Mouse (Mus musculus): ENCODE data around the gene Tmem217.

Gene Tmem217

DNA sequence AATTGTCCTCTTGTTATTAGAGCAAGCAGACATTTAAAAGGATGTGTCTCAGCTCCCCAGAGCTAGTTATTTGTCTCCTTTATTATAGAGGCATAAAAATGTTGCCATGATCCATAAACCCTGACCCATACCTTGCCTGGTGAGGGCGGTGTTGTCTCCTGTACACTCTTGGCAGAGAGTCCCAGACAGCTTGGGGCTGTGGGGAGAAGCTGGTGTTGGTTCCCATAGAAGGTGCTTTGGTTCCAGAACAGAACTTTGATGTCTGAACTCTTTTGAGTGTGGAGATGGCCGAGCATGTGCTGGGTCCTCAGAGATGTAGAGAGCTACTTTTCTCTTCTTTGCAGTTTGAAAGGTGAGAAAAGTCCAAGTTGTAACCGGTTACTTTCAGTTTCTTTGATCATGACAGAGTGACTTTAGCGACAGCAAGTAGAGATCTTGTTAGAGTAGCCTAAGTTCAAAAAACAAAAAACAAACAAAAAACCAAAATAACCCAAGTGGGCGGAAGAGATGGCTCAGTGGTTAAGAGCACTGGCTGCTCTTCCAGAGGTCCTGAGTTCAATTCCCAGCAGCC lies at the start of gene Tmem217:
Tmem217 (minus strand) TSS at position 224 of the 571 bp plus-strand sequence.
- peak in 1 of 2 experiments; percentile 13 for DNase-seq

DNA sequence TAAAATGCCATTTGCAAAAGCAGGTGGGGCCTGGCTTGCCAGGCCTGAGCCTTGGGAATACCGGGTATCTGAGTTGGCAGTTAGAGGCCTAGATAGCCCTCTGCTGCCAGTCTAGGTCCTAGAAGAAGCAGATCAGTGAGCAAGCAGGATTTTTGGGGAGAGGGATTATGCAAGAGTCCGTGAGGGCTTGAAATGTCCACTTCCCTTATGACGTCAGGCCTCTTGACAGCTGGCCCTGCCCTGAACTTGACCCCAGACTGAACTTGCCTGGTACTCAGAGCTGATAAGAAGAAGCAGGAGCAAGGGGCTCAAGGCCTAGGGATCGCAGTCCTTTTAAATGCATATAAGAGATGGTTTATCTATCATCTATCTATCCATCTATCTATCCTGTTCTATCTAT lies 49.2 kb upstream of the Tmem217 start:
- DNase-seq = no peak

DNA sequence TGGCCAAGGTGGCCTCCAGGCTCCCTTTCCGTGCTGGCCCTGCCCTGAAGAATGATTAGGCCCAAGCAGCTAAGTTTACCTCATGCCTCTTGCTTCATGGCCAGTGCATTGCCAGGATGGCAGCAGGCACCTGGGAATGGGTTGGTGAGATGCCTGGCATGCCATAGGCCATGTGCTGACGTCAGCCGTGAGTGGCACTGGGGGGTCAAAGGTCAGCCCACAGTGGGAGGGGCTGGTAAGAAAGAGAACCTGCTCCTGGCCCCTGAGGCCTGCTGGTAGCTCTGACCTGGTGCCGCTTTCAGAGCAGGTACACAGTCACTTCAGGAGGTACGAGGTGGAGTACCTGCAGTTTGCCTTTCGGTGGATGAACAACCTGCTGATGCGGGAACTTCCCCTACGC lies 47.4 kb upstream of the Tmem217 start:
- DNase-seq = no peak

DNA sequence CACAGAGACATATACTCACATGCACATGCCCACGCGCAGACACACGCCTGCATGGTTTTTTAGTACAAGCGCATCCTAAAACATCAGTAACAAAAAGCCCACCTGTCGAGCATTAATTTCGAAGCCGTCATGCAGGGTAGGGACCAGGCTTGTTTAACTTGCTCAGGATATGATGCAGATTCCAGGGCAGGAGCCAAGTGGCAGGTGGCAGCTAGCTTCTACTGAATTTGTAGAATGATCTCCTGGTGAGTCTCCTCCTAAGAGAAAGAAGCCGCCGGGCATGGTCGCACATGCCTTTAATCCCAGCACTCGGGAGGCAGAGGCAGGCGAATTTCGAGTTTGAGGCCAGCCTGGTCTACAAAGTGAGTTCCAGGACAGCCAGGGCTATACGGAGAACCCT lies 46.9 kb upstream of the Tmem217 start:
- DNase-seq = no peak

DNA sequence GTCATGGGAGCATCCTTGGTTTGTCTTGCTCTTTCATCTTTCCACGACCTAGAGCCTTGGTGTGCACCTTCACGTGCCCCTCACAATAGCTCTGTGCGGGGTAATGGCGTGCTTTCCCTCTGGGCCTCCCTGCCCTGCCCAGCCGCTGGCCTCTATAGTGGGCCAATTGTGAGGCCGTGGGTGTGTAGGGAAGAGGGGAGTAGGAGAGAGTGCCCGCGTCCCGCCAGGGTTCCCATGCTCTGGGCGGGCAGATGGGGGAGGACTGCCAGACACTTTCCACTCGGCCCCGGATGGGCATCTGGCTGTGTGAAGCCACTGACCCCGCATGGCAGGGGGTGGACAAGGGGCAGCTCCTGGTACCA lies 44.6 kb upstream of the Tmem217 start:
- no peak for DNase-seq

DNA sequence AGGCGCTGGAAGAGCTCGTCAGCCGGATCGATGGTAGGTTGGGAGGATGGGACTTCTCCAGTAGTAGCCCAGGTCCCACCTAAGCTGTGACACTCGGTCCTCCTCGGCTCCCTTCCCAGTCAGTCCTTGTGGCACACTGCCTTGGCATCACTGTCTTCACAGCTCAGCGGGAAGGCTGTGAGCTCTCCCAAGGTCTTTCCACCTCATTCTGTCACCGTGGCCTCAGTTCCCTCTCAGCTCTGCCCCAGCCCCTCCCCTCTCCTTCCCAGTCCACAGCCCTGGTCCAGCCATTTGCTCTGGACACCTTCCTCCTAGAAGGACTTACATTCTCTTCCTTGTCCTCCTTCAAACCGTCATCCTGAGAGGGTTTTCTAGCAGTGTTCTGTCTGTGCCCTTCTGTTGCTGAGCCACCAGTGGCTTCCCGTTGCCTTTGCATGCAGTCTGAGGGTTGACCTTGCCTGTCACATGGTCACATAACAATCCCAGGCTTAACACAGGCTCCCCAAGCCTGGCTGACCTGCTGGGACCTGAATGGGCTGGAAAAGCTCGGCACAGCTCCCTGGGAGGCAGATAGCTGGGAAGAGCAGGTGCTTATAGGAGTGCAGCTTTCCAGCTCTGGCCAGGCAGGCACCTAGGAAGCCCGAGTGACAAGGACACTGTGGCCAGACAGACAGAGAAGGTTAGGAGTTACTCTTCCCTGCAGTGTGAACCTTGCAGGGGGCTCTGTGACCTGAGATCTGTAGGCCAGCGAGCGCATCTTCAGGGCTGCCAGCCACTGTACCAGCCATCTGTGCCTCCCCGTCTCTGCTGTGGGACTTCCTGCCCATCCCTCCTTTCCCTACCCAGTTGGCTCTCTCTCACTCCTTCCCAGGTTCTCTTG lies 43.9 kb upstream of the Tmem217 start:
- DNase-seq = no peak

DNA sequence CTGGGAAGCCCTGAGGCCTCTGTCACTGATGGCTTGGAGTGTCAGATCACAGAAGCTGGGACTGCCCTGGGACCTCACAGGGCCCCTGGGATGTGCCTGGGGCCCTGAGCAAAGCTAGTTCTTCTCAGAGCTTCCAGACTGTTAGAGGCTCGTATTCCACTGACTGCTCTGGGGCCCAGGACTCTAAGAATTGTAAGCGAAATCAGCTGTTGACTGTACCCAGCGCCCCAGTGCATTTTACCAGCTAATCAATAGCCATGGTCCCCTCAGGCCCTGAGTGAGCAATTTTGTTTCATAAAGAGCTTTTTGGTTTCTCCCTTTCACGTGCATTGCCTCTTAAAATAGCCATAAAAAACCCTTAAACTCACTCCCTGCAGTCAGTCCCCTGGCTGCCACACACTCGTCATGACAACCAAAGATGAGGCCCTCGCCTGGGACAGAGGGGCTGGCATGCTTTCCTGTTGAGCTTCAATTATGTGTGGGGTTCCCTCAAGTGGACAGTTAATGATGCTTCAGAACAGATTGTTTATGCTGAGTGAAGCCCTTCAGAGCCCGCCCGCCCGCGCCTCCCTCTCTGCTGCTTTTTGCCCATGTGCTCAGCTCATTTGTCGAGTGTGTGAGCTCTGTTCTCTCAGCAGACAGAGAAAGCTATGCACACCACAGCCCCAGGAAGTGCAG lies 37.2 kb upstream of the Tmem217 start:
- no peak for DNase-seq

DNA sequence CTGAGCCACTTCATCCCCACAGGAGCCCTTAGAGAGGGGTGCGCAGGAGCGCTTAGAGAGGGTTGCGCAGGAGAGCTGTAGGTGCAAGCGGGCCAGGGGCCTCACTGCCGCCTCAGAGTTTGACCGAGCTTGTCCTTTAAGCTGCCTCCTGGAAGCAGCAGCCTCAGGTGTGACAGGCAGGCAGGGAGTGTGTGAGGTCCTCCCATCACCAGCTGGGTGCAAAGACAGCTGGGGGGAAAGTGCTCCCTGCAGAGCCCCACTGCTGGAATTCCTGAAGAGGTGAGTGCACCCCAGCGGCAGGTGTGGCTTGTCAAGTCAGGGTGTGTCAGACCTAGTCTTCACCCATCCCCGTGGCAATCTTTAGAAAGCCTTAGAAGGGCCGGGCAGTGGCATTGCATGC lies 34.7 kb upstream of the Tmem217 start:
- no peak for DNase-seq

DNA sequence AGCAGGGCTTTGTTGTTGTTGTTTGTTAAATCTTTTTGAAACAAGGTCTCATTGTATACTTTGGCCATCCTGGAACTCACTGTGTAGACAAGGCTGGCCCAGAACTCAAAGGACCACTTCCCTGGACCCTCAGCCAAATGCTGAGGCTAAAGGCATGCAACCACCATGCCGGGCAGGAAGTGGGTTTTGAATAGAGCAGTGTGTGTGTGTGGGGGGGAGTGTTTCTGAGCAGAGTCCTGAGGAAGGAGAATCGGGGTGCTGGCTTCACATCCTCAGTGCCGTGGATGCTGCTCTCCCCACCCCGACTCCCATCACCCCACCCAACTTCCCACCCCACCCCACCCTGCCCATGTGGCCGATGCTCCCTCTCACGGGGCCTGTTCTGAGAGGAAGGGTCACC lies 33.3 kb upstream of the Tmem217 start:
- peak; percentile 49 to 63 for DNase-seq

DNA sequence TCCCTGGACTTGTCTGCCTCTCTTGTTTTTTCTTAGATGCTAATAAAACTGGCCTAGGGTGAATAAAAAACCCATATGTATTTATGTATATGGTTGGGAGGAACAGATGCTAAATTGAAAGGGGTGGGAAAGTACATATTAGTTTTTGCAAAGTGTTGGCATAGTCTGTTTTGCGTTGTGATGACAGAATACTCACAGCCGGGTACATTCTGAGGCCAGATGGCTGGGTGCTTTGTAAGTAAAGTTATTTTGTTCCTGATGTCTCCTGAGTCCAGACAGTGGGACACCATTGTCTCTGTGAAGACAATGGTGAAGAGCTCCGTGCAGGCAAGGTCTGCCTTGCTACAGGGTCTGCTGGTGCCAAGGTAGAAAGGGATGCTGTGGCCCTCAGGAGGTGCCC lies 32.6 kb upstream of the Tmem217 start:
- no peak for DNase-seq

DNA sequence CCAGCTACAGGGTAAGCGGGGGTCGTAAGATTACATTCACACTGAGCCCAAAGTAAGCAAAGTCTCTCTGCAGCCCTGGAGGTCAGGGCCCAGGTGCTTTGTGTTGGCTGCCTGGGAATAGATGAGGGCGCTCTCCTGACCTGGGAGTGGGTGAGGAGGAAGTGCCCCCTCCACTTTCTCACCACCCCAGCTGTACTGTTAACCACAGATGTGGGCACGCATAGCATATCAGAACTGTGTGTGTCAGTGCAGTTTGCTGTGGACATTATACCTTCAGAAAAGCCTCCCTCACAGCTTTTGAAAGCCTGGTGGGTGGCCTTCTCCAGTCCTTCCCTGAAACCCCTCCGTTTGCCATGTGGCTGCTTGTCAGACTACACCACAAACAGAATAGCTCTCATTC lies 32.1 kb upstream of the Tmem217 start:
- DNase-seq = peak; percentile 54 to 69

DNA sequence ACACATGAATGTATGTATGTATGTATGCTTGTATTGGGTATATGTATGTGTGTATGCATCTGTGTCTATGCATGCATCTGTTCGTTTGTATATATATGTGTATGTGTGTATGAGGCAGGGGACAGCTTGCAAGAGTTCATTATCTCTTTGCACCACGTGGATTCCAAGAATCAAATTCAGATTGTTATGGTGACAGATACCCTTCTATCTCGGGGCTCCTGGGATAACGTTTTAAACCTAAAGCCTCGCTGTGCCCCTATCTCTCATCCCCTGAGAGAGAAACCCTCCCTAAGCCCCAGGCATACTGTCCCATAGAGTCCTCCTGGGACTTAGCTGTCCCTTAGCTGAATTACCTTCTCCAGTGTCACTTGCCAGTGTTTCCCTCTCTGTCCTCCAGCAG lies 31.4 kb upstream of the Tmem217 start:
- DNase-seq = no peak

DNA sequence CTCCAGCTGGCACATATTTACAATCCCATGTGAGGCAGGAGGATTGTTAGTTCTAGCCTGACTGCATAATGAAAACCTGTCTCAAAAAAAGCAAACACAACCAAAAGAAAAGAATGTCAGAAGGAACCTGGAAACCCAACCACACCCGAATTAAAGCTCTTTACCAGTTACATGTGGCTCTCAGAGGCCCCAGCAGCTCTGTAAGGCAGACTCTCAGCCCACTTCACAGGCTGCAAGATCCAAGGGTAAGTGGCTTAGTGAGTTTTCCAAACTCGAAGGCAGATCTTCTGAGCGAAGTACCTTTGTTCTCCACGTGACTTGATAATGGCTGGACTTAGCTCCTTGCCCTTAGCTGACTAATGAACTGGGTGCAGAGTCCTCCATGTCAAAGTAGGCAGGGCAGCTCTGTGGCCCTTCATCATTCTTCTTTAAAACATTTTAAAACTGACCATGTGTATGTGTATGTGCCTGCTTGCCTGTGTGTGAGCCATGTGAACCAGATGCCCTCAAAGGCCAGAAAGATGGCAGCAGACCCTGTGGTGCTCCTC lies 27.5 kb upstream of the Tmem217 start:
- no peak for DNase-seq

DNA sequence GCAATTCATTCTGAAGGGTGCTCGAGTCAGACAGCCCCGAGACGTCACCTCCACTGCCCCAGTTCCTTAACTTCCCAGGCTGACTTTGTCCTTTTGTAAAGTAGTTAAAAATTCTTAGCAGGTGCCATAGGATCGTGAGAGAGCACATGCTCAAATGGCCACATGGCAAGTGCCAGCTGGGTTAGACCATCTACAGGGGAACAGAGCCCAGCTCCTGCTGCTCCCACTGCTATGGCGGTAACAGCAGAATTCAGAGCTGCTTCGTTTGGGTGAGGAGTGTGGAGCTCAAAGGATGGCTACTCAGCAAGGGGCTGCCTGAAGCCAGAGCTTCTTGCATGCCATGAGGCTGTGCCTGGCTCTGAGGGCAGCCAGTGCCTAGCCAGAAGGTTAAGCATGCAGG lies 17.6 kb upstream of the Tmem217 start:
- DNase-seq = no peak

DNA sequence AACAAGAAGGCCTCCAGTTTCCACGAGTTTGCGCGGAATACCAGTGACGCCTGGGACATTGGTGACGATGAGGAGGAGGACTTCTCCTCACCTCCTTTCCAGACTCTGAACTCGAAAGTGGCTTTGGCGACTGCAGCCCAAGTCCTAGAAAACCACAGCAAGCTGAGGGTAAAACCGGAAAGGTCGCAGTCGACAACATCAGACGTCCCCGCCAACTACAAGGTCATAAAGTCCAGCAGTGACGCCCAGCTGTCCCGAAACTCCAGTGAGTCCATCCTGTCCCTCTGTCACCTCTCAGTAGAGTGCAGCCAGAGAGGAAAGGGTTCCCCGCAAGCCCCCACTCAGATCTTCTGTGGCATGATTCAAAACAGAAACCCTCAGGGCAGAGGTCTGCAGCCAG lies 16.2 kb upstream of the Tmem217 start:
- no peak for DNase-seq

DNA sequence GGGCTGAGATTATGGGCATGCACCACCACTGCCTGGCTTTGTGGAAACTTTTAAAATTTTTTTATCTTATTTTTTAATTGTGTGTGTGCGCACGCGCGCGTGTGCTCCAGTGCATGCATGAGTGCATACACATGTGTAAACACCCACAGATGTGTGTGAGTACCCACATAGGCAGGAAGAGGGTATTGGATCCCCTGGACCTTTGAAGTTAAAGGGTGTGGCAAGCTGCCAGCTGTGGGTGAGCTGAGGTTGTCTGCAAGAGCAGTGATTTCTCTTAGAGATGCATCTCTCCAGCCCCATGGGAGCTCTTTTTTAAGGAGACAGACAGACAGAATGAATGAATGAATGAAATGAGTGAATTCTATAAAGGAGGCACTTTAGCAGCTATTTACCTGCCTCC lies 13.3 kb upstream of the Tmem217 start:
- peak in 1 of 2 experiments; percentile 31 for DNase-seq

DNA sequence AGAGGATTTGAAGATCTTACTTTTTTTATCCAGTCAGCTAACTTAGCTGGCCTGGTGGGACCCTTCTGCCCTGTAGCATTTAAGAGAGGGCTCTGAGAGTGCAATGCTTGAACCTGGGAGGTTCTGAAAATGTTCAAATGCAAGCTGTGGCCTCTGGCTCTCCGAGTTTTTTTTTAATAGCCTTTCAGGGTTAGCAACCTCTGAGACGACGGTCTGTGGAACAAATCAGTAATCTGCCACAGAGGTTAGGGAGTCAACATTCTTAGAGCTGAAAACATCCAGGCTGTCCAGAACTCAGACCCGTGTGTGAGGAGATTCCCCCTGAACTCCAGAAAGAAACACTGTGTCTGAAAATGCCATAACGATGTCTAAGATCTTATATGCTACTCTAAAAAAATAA lies 6.3 kb upstream of the Tmem217 start:
- DNase-seq = no peak

DNA sequence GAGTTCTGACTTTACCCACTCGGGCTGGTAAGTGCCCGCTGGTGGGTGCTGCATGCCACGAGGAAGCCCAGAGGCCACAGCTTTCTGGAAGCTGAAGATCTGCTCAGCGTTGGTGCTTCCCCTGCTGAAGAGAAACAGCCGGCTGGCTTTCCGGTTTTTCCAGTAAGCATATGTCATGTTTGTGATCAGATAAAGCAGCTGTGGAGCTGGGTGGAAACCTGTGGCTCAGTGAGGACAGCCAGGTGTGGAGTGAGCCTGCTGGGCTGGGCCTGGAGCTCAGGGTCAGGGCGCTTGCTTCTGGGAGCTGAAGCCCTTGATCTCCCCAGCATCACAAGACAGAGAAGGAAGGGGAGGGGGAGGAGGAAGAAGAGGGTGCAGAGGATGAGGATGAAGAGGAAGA lies 4.7 kb upstream of the Tmem217 start:
- DNase-seq = peak; percentile 6 to 24

DNA sequence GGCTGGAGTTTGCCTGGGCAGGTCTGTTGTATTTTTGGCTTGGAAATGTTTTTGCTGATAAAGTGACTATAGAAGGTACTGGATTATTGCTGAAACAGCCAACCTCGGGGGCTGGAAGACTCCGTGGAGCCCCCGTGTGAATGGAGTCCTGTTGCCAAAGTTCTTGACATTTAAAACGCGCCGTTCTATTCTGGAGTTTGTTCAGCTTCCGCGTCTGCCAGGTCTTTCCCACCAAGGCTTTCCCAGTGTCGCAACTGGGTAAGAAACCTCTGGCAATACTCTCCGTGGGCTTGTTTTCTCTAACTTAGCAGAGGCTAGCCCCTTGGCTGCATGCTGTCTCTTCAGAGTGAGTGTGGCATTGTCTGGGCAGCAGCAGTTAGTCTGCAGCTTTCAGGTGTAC lies 4.3 kb upstream of the Tmem217 start:
- no peak for DNase-seq

DNA sequence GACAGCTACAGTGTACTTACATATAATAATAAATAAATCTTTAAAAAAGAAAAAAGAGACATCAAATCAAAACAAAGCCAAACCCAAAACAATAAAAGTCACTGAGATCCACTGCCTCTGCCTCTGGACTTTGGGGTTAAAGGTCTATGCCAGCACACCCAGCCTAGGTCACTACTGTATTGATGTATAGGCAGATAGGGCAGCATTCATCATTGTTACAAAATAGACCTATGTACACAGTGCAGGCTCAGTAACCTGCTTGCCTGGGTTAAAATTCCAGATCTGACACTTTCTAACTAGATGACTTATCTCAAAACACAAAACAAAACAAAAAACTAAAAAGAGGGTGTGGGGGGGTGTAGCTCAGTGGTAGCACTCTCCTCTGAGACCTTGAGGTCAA lies 2.0 kb upstream of the Tmem217 start:
- no peak for DNase-seq

DNA sequence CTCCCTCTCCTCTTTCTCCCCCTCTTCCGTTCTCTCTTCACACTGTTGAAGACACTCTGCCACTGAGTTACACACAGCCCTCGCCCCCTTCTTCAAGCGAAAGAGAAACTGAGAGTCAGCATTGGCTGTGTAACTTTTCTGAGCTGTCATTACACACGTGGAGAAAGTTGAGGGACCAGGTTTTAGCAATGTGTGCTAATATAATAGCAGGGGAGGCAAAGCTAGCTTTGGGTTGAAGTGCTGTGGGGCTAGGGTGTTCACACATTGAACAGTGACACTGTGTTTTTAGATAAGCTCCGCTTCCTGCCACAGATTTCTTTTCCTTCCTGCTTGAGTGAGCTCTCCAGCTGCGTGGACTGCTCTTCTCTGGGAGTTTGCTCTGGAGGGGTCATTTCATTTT lies 1.2 kb downstream of the Tmem217 start:
- DNase-seq = peak; percentile 24 to 29

DNA sequence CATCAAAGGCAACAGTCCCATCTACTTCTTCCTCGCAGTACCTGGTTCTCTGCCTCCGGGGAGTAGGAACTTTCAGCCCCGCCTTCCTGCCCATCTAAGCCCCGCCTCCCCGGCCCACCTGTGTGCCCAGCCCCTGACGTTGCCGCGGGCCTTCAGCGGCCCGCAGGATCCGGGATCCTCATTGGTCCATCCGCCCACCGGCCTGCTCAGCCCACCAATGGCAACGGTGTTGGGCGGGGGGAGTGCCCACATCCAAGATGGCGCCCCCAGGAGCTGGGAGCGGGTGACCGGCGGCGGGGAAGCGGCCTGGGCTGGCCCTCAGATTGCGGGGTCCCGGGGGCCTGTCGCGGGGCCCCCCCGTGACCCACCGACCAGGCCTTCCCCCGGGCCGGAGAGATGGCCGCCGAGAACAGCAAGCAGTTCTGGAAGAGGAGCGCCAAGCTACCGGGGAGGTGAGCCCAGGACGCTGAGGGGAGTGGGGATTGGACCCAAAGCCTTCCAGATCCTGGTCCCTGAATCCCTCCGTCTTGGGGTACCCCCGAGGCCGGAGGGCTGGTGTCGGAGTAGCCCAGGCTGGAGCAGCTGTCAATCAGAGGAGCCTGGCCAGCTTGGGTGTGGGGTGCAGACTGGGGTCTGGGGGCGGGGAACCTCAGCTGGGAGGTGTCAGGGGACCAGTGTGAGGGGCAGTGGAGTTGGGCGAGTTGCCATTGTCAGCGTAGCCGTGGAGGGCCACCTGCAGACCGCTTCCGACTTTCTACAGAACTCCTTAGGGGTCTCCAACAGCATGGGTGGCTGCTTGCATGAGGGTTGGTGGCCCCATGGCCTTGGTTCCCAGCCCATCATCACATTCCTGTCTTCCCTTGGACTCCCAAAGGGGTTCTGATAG lies 2.4 kb downstream of the Tmem217 start, which contains the start of the genes Gm17657 and Tbc1d22b:
Gm17657 (minus strand) TSS at position 96 of the 886 bp plus-strand sequence.
Tbc1d22b (plus strand) TSS at position 243 of the 886 bp plus-strand sequence.
- peak; percentile 97 to 98 for DNase-seq

DNA sequence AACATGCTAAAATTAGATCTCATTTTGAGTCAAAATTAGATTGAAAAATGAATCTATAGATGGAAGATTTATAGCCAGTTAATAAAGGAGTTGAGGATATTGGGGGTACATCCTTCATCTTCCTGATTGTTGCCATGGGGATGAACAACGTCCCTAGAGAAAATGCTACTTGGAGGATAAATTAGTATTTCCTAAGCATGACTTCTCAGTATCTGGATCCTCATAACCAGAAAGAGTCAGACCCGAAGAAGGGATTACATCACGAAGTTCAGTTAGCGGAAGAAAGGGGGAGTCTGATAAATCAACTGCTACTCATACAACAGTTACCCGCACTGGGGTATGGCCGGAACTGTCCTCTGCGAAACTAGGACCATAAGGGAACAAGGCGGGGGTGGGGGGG lies 3.2 kb downstream of the Tmem217 start:
- no peak for DNase-seq

Measured in thymus, postnatal 36 days (tissue).